Mouse (Mus musculus): Measurements from ENCODE around the gene H2-Q6. TPM values are rescaled to one million over a fixed set of nuclear protein-coding genes. Genes with fewer than 3 reads are reported as not detected.
A peak's percentile ranks its signal among the peaks of the same experiment; 100 is the strongest.
"Not testable (repeated sequence)": the region's sequence is repeated elsewhere in the genome, so short reads cannot be mapped to it uniquely, and the experiment has no call there.

The H2-Q6 gene
- total RNA-seq, 1 experiment: 0.94 TPM

DNA sequence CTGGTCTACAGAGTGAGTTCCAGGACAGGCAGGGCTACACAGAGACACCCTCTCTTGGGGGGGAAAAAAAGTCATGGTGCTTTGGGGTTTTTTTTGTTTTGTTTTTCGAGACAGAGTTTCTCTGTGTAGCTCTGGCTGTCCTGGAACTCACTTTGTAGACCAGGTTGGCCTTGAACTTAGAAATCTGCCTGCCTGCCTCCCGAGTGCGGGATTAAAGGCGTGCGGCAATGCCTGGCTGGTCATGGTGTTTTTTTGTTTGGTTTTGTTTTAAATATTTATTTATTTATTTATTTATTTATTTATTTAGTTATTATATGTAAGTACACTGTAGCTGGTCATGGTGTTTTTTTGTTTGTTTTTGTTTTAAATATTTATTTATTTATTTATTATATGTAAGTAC, 2.3 kb upstream of the H2-Q6 start:
- H3K4me1 ChIP-seq (ENCODE audit: control insufficient read depth in 2 of 2, insufficient read depth in 2 of 2, low read length in 2 of 2, poor library complexity in 1 of 2); H3K9me3 ChIP-seq (ENCODE audit: control insufficient read depth, insufficient read depth, low read depth, low read length); H3K27ac ChIP-seq (ENCODE audit: insufficient read depth, low read depth, low read length, poor library complexity, severe bottlenecking); H3K36me3 ChIP-seq (ENCODE audit: control insufficient read depth, insufficient read depth, low read length, poor library complexity, severe bottlenecking); H3K4me3 ChIP-seq (ENCODE audit: insufficient read depth in 1 of 2, low read depth in 1 of 2, low read length in 2 of 2, poor library complexity in 1 of 2, severe bottlenecking in 1 of 2); DNase-seq (ENCODE audit: low read depth, low spot score); H3K9ac ChIP-seq (ENCODE audit: insufficient read depth, low read depth, low read length, poor library complexity, severe bottlenecking); in situ Hi-C loops (cut with MboI; ENCODE audit: low sequenced_read_pairs in 2 of 2, unreplicated experiment in 2 of 2): not testable (repeated sequence)

DNA sequence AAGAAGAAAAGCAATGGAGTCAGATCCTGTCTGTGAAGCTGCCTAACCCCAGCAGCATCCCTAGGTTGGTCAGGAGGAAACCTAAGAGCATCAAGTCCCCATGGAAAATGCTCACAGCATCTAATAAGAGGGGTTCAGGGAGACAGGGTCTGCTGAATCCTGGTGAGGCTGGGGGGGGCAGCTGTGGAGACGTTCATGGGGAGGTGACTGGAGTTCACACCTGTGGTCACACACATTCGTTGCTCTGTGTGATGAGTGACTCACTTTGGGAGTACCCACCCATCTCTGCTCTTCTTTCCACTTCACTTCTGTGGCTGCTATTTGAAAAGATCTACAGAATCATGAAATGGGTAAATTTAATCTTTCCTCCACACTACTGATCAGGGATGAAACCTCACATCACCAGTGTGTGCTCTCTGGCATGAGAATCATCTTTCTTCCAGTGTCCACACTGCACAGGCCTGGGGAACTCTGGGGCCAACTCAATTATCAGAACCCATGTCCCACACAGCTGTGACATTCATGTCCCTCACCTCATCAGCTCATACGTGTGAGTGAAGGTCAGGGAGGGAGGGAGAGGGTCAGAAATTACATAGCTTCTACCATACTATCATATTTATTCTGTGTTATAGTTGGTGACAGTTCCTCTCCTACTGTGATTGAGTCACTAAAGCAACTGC, 1.4 kb upstream of the H2-Q6 start:
- H3K9me3 ChIP-seq (ENCODE audit: control insufficient read depth, insufficient read depth, low read depth, low read length); H3K27ac ChIP-seq (ENCODE audit: insufficient read depth, low read depth, low read length, poor library complexity, severe bottlenecking); H3K36me3 ChIP-seq (ENCODE audit: control insufficient read depth, insufficient read depth, low read length, poor library complexity, severe bottlenecking); DNase-seq (ENCODE audit: low read depth, low spot score); H3K4me1 ChIP-seq (ENCODE audit: control insufficient read depth in 2 of 2, insufficient read depth in 2 of 2, low read length in 2 of 2, poor library complexity in 1 of 2); H3K4me3 ChIP-seq (ENCODE audit: insufficient read depth in 1 of 2, low read depth in 1 of 2, low read length in 2 of 2, poor library complexity in 1 of 2, severe bottlenecking in 1 of 2); in situ Hi-C loops (cut with MboI; ENCODE audit: low sequenced_read_pairs in 2 of 2, unreplicated experiment in 2 of 2); H3K9ac ChIP-seq (ENCODE audit: insufficient read depth, low read depth, low read length, poor library complexity, severe bottlenecking): not testable (repeated sequence)

DNA sequence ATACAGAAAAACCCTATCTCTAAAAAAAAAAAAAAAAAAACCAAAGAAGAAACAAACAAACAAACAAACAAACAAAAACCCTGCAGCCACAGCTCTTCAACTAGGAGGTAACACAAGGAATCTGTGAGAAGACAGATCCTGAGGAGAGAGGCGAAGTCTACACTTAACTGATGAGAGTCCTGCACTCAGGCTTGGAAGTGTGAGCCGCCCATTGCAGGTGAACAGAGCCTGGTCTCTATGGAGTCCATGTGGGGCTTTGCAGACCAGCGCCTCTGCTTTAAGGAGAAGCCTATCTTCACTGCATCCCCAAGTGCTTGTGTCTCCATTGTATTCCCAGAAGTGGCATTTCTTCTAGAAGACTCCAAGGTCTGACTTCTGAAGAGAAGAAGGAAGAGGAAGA, 544 bp upstream of the H2-Q6 start:
- H3K4me3 ChIP-seq (ENCODE audit: insufficient read depth in 1 of 2, low read depth in 1 of 2, low read length in 2 of 2, poor library complexity in 1 of 2, severe bottlenecking in 1 of 2); in situ Hi-C loops (cut with MboI; ENCODE audit: low sequenced_read_pairs in 2 of 2, unreplicated experiment in 2 of 2); H3K36me3 ChIP-seq (ENCODE audit: control insufficient read depth, insufficient read depth, low read length, poor library complexity, severe bottlenecking); H3K4me1 ChIP-seq (ENCODE audit: control insufficient read depth in 2 of 2, insufficient read depth in 2 of 2, low read length in 2 of 2, poor library complexity in 1 of 2); DNase-seq (ENCODE audit: low read depth, low spot score); H3K9me3 ChIP-seq (ENCODE audit: control insufficient read depth, insufficient read depth, low read depth, low read length); H3K27ac ChIP-seq (ENCODE audit: insufficient read depth, low read depth, low read length, poor library complexity, severe bottlenecking); H3K9ac ChIP-seq (ENCODE audit: insufficient read depth, low read depth, low read length, poor library complexity, severe bottlenecking): not testable (repeated sequence)

DNA sequence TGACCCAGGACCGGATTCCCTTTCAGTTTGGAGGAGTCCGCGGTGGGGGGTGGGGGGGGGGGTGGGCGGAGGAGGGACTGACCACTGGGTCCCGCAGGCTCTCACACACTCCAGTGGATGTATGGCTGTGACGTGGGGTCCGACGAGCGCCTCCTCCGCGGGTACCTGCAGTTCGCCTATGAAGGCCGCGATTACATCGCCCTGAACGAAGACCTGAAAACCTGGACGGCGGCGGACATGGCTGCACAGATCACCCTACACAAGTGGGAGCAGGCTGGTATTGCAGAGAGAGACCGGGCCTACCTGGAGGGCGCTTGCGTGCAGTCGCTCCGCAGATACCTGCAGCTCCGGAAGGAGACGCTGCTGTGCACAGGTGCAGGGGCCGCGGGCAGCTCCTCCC, 824 bp downstream of the H2-Q6 start:
- H3K36me3 ChIP-seq (ENCODE audit: control insufficient read depth, insufficient read depth, low read length, poor library complexity, severe bottlenecking); H3K9ac ChIP-seq (ENCODE audit: insufficient read depth, low read depth, low read length, poor library complexity, severe bottlenecking); H3K9me3 ChIP-seq (ENCODE audit: control insufficient read depth, insufficient read depth, low read depth, low read length); H3K27ac ChIP-seq (ENCODE audit: insufficient read depth, low read depth, low read length, poor library complexity, severe bottlenecking); in situ Hi-C loops (cut with MboI; ENCODE audit: low sequenced_read_pairs in 2 of 2, unreplicated experiment in 2 of 2); DNase-seq (ENCODE audit: low read depth, low spot score); H3K4me1 ChIP-seq (ENCODE audit: control insufficient read depth in 2 of 2, insufficient read depth in 2 of 2, low read length in 2 of 2, poor library complexity in 1 of 2): not testable (repeated sequence)
- peak overlapping the region; percentile 26 to 46; a peak in 3 of 4 replicates for H3K4me3 ChIP-seq (ENCODE audit: insufficient read depth in 1 of 2, low read depth in 1 of 2, low read length in 2 of 2, poor library complexity in 1 of 2, severe bottlenecking in 1 of 2)

DNA sequence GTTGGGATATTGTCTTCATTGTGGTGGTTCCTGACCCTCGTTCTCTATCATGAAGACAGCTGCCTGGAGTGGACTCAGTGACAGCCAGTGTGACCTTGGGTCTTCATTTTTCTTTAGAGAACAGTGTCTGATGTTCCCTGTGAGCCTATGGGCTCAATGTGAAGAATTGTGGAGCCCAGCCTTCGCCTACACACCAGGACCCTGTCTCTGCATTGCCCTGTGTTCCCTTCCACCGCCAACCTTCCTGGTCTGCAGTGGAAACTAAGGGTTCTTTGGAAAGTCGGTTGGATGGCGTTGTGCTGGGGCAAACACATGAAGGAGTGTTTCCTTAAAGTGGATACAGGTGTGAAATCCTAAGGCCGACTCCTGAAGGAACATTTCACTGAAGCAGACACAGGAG, 4.2 kb downstream of the H2-Q6 start:
- H3K36me3 ChIP-seq (ENCODE audit: control insufficient read depth, insufficient read depth, low read length, poor library complexity, severe bottlenecking); H3K4me1 ChIP-seq (ENCODE audit: control insufficient read depth in 2 of 2, insufficient read depth in 2 of 2, low read length in 2 of 2, poor library complexity in 1 of 2); H3K27ac ChIP-seq (ENCODE audit: insufficient read depth, low read depth, low read length, poor library complexity, severe bottlenecking); H3K9me3 ChIP-seq (ENCODE audit: control insufficient read depth, insufficient read depth, low read depth, low read length); H3K4me3 ChIP-seq (ENCODE audit: insufficient read depth in 1 of 2, low read depth in 1 of 2, low read length in 2 of 2, poor library complexity in 1 of 2, severe bottlenecking in 1 of 2); DNase-seq (ENCODE audit: low read depth, low spot score); in situ Hi-C loops (cut with MboI; ENCODE audit: low sequenced_read_pairs in 2 of 2, unreplicated experiment in 2 of 2); H3K9ac ChIP-seq (ENCODE audit: insufficient read depth, low read depth, low read length, poor library complexity, severe bottlenecking): not testable (repeated sequence)

DNA sequence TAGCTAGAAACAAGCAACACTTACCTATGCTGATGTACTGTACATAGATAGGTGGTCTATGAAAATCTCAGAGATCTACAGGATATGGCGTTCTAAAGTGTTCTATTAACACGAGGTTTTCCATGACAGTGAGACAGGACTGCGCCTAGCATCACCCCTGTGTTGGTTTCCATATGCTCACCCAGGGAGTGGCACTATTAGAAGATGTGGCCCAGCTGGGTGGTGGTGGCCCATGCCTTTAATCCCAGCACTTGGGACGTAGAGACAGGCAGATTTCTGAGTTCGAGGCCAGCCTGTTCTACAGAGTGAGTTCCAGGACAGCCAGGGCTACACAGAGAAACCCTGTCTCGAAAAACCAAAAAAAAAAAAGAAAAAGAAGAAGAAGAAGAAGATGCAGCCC, 6.0 kb downstream of the H2-Q6 start:
- DNase-seq (ENCODE audit: low read depth, low spot score); H3K4me1 ChIP-seq (ENCODE audit: control insufficient read depth in 2 of 2, insufficient read depth in 2 of 2, low read length in 2 of 2, poor library complexity in 1 of 2); H3K36me3 ChIP-seq (ENCODE audit: control insufficient read depth, insufficient read depth, low read length, poor library complexity, severe bottlenecking); H3K27ac ChIP-seq (ENCODE audit: insufficient read depth, low read depth, low read length, poor library complexity, severe bottlenecking); H3K9me3 ChIP-seq (ENCODE audit: control insufficient read depth, insufficient read depth, low read depth, low read length); in situ Hi-C loops (cut with MboI; ENCODE audit: low sequenced_read_pairs in 2 of 2, unreplicated experiment in 2 of 2); H3K9ac ChIP-seq (ENCODE audit: insufficient read depth, low read depth, low read length, poor library complexity, severe bottlenecking); H3K4me3 ChIP-seq (ENCODE audit: insufficient read depth in 1 of 2, low read depth in 1 of 2, low read length in 2 of 2, poor library complexity in 1 of 2, severe bottlenecking in 1 of 2): not testable (repeated sequence)

DNA sequence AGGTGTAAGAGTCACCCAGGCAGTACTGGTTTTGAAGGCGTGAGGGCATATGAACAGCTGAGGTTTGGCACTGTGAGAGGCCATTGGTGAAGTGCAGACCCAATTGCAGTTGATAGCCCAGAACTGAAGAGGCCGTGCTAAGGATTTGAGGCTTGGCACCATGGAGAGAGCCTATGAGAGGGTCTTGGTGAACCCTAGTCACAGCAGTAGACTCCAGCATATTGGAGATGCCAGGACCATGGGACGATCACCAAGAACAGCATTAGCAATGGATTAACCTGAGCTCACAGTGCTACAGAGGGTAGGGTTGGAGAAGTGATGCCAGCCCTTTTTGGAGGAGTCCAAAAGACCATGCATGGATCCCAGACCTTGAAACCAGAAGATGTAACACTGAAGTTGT, 7.5 kb downstream of the H2-Q6 start:
- DNase-seq (ENCODE audit: low read depth, low spot score): not testable (repeated sequence)

DNA sequence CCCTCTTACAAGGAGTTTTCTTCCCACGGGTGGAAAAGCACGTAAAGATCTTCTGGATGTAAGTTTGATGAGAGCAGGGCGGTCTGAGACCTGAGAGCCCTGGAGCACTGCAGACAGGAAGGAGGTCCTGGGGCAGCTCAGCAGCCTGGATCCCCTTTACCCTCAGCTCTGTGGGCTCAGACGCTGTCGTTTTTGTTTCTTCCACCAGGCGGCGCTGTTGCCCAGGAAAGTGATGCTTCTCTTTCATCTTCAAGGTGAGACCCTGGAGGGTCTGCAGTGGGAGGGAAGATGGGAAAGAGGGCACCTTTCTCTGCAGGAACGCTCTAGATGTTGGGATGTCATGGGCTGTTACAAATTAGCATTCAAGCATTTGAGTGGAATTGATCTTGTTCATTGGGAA, 10.2 kb downstream of the H2-Q6 start:
- in situ Hi-C loops (cut with MboI; ENCODE audit: low sequenced_read_pairs in 2 of 2, unreplicated experiment in 2 of 2); H3K9ac ChIP-seq (ENCODE audit: insufficient read depth, low read depth, low read length, poor library complexity, severe bottlenecking); H3K9me3 ChIP-seq (ENCODE audit: control insufficient read depth, insufficient read depth, low read depth, low read length); H3K4me1 ChIP-seq (ENCODE audit: control insufficient read depth in 2 of 2, insufficient read depth in 2 of 2, low read length in 2 of 2, poor library complexity in 1 of 2); H3K4me3 ChIP-seq (ENCODE audit: insufficient read depth in 1 of 2, low read depth in 1 of 2, low read length in 2 of 2, poor library complexity in 1 of 2, severe bottlenecking in 1 of 2); H3K27ac ChIP-seq (ENCODE audit: insufficient read depth, low read depth, low read length, poor library complexity, severe bottlenecking); H3K36me3 ChIP-seq (ENCODE audit: control insufficient read depth, insufficient read depth, low read length, poor library complexity, severe bottlenecking): not testable (repeated sequence)
- DNase-seq (ENCODE audit: low read depth, low spot score): peak; percentile 89

More for the DNA sequence above, 7.5 kb downstream of the H2-Q6 start:
- H3K9ac ChIP-seq (ENCODE audit: insufficient read depth, low read depth, low read length, poor library complexity, severe bottlenecking); H3K27ac ChIP-seq (ENCODE audit: insufficient read depth, low read depth, low read length, poor library complexity, severe bottlenecking); in situ Hi-C loops (cut with MboI; ENCODE audit: low sequenced_read_pairs in 2 of 2, unreplicated experiment in 2 of 2); H3K4me1 ChIP-seq (ENCODE audit: control insufficient read depth in 2 of 2, insufficient read depth in 2 of 2, low read length in 2 of 2, poor library complexity in 1 of 2); H3K36me3 ChIP-seq (ENCODE audit: control insufficient read depth, insufficient read depth, low read length, poor library complexity, severe bottlenecking); H3K9me3 ChIP-seq (ENCODE audit: control insufficient read depth, insufficient read depth, low read depth, low read length); H3K4me3 ChIP-seq (ENCODE audit: insufficient read depth in 1 of 2, low read depth in 1 of 2, low read length in 2 of 2, poor library complexity in 1 of 2, severe bottlenecking in 1 of 2): not testable (repeated sequence)
